Mouse (Mus musculus) liver (tissue): ENCODE data around the gene Emc1.
"Not testable (repeated sequence)": the region's sequence is repeated elsewhere in the genome, so short reads cannot be mapped to it uniquely, and the experiment has no call there.

ENCODE experiments used
- DNase-seq: peaks from one replicate; pipeline ENCODE4 v3.0.0-alpha.2; 2020; ENCODE audit warnings: mixed read lengths

The Emc1 gene

GRCm38 (mm10) chr4:139360761-139361548 is 8.6 kb downstream of the Emc1 start:
- peak; percentile 77 for DNase-seq

DNA sequence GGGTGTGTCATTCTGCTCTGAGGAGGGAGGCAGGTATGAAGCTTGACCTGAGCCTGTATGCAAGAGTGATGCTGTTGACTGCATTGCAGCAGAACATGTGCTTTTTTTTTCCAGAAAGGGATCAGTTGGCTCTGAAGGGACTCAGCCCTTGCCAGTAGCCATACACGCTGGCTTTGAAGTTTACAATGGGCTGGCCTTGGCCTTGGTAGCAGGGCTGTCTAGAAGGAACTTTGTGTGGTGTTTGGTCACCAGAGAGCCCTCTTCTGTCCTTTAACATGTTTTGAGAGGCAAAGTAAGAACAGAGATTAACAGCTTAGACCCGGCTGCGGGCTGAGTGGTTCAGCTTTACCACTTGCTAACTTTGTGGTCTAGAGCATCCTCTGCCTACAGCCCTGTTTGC is 14.9 kb downstream of the Emc1 start:
- DNase-seq = no peak

- no peak for DNase-seq
Measured at GRCm38 (mm10) chr4:139368038-139368437, 15.7 kb downstream of the Emc1 start.

- no peak for DNase-seq
Measured at GRCm38 (mm10) chr4:139373130-139373529, 20.7 kb downstream of the Emc1 start.

GRCm38 (mm10) chr4:139373531-139373930 is 21.1 kb downstream of the Emc1 start:
- no peak for DNase-seq

- no peak for DNase-seq
Measured at GRCm38 (mm10) chr4:139379719-139380118, 27.3 kb downstream of the Emc1 start.

- DNase-seq = peak; percentile 100
Measured at GRCm38 (mm10) chr4:139380207-139380748, 27.9 kb downstream of the Emc1 start.

DNA sequence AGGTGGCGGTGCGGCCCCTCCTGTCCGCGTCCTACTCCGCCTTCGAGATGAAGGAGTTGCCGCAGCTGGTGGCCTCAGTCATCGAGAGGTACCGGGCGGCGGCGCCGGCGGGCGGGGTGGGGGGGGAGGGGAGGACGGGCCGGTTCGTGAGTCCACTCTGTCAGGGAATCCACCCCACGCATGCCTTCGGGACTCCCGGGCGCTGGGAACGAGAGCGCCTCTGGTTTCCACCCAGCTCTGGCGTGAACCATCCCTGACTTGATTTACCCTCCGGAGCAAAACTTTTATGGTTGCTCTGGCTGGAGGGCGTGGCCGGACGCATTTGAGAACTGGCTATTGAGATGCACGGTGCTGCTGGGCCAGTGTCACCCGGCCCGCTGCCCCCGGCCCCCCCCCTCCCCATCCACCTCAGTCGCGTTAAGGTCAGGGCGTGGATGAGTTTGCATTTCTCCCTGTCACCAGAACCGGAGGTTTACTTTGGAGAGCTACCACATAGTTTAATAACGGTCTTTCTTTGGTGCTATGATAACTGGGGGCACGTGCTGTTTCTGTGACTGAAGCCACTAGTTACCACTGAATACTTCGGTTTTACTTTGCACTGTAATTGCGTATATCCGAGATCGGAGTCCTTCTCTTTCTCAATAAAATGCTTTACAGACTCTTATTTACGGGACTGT is 28.5 kb downstream of the Emc1 start:
- peak; percentile 73 for DNase-seq

GRCm38 (mm10) chr4:139381452-139381845 is 29.1 kb downstream of the Emc1 start:
- no peak for DNase-seq

DNA sequence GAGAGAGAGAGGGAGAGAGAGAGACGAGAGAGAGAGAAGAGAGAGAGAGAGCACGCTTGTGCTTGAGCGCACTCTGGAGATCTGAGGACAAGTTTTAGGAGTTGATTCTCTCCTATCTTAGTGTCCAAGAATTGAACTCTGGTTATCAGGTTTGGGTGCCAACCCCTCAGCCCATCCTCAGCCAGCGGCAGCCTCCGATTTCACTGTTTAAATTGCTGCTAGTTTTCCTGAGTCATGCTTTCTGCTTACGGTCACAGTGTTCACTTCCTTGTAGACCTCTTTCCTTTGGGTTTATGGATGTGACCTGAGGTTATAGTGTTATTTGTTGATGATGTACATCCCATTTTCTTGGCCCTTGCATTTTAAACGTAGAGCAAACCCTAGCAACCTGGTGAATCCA is 29.8 kb downstream of the Emc1 start:
- DNase-seq = peak; percentile 67

- DNase-seq = not testable (repeated sequence)
Measured at GRCm38 (mm10) chr4:139385841-139386240, 33.5 kb downstream of the Emc1 start.

GRCm38 (mm10) chr4:139386869-139387319 is 34.5 kb downstream of the Emc1 start:
- no peak for DNase-seq

- DNase-seq = no peak
Measured at GRCm38 (mm10) chr4:139389557-139389956, 37.2 kb downstream of the Emc1 start.

DNA sequence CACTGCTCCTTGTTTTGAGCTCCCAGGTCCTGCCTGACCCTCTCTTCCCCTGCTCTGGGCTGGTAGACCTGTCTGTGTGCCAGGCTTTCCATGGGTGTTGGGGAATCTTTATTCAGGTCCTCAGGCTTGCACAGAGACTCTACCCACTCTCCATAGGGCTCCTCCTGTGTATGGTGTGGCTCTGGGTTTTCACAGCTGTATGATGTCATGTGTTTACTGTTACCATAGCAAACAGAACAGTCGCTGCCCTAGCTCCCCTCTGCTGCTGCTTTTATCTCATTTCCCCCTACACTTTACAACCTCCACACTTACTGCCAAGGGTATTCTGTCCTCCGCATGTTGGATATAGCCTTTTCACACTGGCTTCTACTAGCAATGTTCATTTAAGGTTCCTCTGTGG is 43.0 kb downstream of the Emc1 start:
- no peak for DNase-seq

DNA sequence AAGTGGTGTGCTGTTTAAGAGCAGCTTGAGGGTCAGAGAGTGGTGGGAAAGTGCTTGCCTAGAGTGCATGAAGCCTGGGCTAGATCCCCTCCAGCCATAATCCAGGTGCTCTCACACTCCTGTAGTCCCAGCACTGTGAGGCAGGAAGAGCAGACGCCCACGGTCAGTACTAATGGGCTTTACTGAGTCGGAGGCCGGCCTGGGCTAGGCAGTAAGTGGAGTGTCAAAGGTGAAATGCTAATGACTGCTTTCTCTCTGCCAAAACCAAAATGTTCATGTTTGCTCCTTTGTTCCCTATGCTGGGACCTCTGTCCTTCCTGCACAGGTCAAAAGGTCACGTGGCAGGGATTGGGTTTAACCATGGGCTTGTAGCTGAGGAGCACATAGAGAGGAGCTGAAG is 48.1 kb downstream of the Emc1 start:
- no peak for DNase-seq

DNA sequence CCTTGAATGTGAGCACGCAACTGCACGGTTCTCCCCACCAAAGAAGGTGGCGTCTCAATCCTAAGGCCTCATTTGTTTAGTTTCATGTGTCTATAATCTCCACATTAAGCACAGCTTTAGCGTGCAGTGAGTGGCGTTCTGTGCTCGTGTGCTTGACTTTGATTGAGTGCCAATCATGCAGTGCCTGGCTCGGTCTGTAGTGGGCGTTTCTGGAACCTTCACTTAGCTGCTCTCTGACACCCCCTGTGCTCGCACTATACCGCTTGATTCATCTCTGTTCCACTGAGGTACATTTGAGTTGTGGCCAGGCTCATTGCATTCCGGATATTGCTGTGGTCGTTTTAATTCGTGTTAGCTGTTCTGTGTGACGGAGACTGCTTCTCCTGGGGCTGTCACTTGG is 50.8 kb downstream of the Emc1 start:
- no peak for DNase-seq

- no peak for DNase-seq
Measured at GRCm38 (mm10) chr4:139411351-139411750, 59.0 kb downstream of the Emc1 start.

DNA sequence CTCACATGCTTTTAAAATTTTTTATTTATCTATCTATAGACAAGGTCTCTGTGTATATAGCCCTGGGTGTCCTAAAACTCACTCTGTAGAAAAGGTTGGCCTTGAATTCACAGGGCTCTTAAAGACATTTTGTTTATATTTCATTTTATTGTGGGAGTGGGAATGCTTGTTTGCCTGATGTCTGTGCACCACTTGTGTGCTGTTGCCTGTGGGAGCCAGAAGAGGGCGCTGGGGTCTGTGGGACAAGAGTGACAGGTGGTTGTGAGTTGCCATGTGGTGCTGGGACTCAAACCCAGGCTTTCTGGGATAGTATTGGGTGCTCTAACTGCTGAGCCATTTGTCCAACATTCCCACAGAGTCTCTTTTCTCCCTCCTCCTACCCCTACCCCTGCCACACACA is 65.5 kb downstream of the Emc1 start:
- DNase-seq = no peak

GRCm38 (mm10) chr4:139421621-139422020 is 69.2 kb downstream of the Emc1 start:
- no peak for DNase-seq

GRCm38 (mm10) chr4:139422409-139422808 is 70.0 kb downstream of the Emc1 start:
- no peak for DNase-seq

DNA sequence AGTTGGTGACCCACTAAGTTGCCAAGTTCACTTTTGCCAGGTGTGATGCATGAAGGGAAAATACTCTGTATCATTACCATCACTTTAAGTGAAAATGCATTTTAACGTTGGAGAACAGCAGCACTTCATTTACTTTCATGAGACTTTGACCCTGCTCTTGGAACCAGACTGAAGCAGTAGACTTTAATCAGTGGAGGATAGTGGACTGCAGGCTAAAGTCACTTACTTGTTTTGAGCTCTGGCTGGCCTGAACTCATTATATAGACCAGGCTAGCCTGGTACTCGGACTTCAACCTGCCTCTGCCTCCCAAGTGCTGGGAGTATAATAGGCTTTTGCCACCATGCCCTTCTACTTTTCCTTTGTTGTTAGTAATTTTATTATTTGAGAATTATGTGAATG is 70.9 kb downstream of the Emc1 start:
- DNase-seq = no peak
